Mouse (Mus musculus) brain, embryonic 14.5 days (tissue): ENCODE results near the gene Greb1.

ENCODE experiments used
- CTCF ChIP-seq: fragments of 200-500 bp; IDR thresholded peaks from 2 replicates; pipeline ENCODE4 v1.5.1; 2012; ENCODE audit warnings: inconsistent platforms, mild to moderate bottlenecking, moderate library complexity, borderline replicate concordance; ENCODE audit not compliant: insufficient read depth, insufficient read length; ENCODE audit errors: extremely low read depth
- POLR2A ChIP-seq: fragments of 200-500 bp; IDR thresholded peaks from 2 replicates; pipeline ENCODE4 v1.6.1; 2012; ENCODE audit warnings: mild to moderate bottlenecking, inconsistent platforms, borderline replicate concordance; ENCODE audit not compliant: poor library complexity, insufficient read depth, insufficient read length, severe bottlenecking; ENCODE audit errors: extremely low read depth

- TF ChIP-seq CTCF, result no peak
- TF ChIP-seq POLR2A, result no peak
Measured at GRCm38 (mm10) chr12:16823701-16824100, 23.0 kb upstream of the Greb1 start.
